ENCODE assay signal across 1 mouse cellular context in genomic region chr19:44292941-44293768, GRCm38 (mm10).
TF ChIP-seq lines count a peak whose summit lies in the region.

Scd2 (plus strand) TSS chr19:44293674.

TF ChIP-seq in CH12.LX, 34 proteins besides CTCF, POLR2A, EP300 and RAD21 (continued from another document):
- TF ChIP-seq MXI1 (IDR thresholded peaks at IDR 0.05; ENCODE audit: low read depth, low read length) (peak; percentile 21; the same call in 1 of the 2 replicates), IRF4 (IDR thresholded peaks at IDR 0.05; ENCODE audit: low read depth, low read length) (peak; percentile 16; the same call in 1 of the 2 replicates), MAZ (IDR thresholded peaks at IDR 0.05; ENCODE audit: low read depth, low read length) (no peak), ZMIZ1 (IDR thresholded peaks at IDR 0.05; ENCODE audit: low read depth, low read length) (peak; percentile 32; the same call in 1 of the 2 replicates), BHLHE40 (IDR thresholded peaks at IDR 0.05; ENCODE audit: low read depth, low read length) (no peak), SIN3A (IDR thresholded peaks at IDR 0.05; ENCODE audit: low read length) (no peak), USF2 (conservative IDR thresholded peaks at IDR 0.05; ENCODE audit: low read depth, low read length) (no peak), KAT2A (IDR thresholded peaks at IDR 0.05; ENCODE audit: insufficient replicate concordance, low read length) (no peak)
